Mouse (Mus musculus) C2C12 (cell line): ENCODE measurements at regions not wholly inside any gene's neighbourhood (a gene's known extent, or its start where the extent isn't known, plus 50 kb on each side); places are given as distances from the start of the nearest gene placed in this dataset.

ENCODE experiments used
- CEBPB ChIP-seq: IDR thresholded peaks from one replicate; pipeline ENCODE4 v1.6.1; 2011; ENCODE audit warnings: low read depth, mild to moderate bottlenecking, control low read depth, moderate library complexity
- CTCF ChIP-seq: IDR thresholded peaks from one replicate; pipeline ENCODE4 v1.5.1; 2011; ENCODE audit not compliant: control insufficient read depth, insufficient read depth, insufficient read length
- MYOG ChIP-seq: IDR thresholded peaks from one replicate; pipeline ENCODE4 v1.6.1; 2011; ENCODE audit not compliant: control insufficient read depth, insufficient read length; ENCODE audit errors: extremely low read depth

DNA sequence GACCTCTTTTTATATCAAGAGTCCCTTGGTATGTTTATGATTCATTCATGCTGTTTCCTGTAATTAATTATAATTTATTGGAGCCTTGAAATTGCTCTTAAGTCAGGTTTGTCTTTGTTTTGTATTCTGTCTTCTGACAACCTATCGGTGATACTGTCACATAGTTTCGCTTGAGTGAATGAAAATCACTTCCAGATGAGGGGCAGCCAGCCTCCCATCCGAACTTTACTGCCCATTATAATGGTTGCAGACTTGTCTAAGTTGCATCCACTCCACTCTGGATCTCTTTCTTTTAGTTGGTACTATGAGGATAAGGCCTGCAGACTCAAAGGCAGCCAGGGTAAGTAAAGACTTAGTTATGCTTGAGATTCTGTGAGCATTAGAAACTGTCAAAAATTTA is 830.3 kb upstream of the Adgrl2 start:
- TF ChIP-seq CEBPB = no peak
- no peak for TF ChIP-seq CTCF
- no peak for TF ChIP-seq MYOG
